Mouse (Mus musculus) megakaryocyte-erythroid progenitor cell, adult 5-6 weeks (primary cell): Measurements from ENCODE around the gene Shpk. TPM values are rescaled to one million over a fixed set of nuclear protein-coding genes. Genes with fewer than 3 reads are reported as not detected.

Source experiments
- ATAC-seq: replicated peaks from 2 replicates; pipeline ENCODE4 v1.8.0; 2016; ENCODE audit warnings: mild to moderate bottlenecking, inconsistent platforms; ENCODE audit not compliant: severe bottlenecking, poor library complexity, low FRiP score, low TSS enrichment
- total RNA-seq, 2 experiments: library from RNA; stranded (forward) in 1 of 2; stranded (reverse) in 1 of 2; fragments of 200-1000, 215-1000 nt in 1 of 2; fragments of >200 nt in 1 of 2; fragmentation: Nextera tagmentation in 1 of 2; gene quantifications; 2 replicates each; pipeline ENCODE4 v1.2.3; 2014 to 2017

Shpk gene
- total RNA-seq (2014; fragmentation: Nextera tagmentation) (2.5 and 8.5 TPM in 2 replicates), total RNA-seq (2017) (0.80 and 3.3 TPM in 2 replicates)

DNA sequence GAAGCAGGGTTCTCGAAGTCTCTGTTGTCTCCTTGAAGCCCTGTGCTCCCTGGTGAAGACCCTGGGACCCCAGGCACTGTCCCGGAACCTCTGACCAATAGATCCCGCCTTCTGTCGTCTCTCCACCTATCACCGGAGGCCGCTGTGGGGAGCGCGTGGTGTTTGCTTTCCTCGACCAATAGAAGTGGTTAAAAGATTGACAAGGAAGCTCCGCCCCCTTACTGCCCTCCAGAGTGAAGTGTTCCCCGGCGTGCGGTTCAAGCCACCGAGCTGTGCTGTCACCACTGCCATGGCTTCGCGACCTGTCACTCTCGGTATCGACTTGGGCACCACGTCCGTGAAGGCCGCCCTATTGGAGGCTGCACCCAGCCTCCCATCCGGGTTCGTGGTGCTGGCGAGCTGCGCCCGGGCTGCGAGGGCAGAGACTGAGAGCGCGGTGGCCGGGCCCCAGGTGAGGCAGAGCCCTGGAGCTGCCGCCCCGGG is at the start of gene Shpk:
Gene Shpk, plus strand, starts transcription at position 231 of the 483 bp plus-strand sequence.
- peak; percentile 96 for ATAC-seq

DNA sequence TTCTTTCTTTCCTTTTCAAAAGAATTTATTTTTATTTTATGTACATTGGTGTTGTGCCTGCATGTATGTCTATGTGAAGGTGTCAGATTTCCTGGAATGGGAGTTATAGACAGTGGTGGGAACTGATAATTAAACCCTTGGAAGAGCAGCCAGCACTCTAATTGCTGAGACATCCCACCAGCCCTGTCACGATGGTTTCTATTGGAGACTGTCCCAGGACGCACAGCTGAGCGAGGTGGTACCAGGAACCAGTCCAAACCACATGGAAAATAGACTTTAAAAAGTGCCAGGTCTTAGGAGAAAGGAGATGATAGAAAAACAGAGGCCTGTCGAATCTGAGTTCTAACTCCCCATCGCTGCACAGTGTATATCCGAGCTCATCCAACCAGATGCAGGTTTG is 44.2 kb upstream of the Shpk start:
- ATAC-seq = no peak

DNA sequence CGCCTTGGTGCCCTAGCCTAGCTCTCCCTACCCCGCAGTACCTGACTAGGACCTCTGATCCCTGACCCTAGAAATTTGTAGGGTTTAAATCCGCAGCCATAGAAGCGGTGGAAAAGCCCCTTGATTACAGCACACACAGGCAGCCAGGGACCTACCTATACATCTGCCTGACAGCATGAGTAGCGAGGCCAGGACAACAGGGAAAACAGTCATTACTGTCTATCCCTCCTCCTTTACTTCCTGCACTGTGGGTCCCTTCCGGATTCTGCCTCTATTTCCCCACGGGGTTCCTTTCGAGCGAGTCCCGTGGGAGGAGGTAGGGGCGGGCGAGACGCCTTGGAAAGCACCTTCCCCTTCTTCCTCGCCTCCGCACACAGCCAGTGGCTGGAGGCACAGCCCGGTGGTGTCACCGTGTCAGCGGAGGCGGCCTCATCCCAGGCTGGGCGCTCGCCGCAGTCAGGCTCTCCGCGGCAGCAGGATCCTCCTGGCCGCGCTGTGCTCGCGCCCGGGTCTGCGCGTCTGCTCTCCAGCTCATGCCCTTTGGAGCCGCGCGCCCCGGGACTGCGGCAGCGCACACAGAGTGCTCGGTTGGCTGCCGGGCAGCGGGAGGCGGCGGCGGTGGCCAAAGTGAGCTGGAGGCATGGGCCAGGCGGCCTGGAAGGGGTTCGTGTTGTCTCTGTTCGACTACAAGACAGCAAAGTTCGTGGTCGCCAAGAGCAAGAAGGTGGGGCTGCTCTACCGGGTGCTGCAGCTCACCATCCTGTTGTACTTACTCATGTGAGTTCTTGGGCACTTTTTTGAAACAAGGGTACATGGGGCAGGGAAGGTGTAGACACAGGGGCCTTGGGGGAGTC is 39.1 kb upstream of the Shpk start, which contains the start of gene P2rx5:
Gene P2rx5, plus strand, starts transcription at position 465 of the 854 bp plus-strand sequence.
- peak; percentile 54; the same call in 1 of the 2 replicates for ATAC-seq

DNA sequence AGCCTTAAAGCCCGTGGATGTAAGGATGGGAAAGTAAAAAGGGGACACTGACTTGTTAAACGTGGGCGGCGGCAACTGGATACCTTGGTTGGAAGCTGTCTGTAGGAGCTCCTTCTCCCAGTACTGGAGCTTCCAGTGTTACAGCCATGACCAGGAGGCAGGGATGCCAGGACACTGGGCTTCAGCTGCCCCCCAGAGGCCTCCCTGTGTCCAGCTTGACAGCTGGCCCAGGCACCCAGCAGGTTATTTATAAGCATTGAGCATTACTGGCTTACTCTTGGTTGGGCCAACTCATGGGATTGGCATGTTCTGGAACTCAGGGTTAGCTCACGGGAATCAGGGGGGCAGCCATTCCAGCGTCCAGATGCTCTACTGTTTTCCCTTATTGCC is 38.5 kb upstream of the Shpk start:
- no peak for ATAC-seq

DNA sequence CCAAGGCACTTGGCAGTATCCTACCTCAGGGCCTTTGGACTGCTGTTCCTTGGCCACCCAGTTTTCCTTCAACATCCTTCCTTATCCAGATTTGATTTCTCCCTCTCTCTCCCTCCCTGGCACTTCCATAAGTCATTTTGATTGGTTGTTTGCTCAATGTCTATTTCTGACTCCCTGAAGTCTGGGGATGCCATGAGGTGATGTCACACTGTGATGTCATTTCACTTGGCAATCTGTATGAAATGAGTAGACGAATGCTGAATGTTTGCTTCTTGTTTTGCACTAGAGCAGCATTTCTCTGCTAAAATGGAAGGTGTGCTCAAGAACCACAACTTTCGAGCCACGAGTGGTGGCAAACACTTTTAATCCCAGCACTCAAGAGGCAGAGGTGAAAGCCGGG is 37.6 kb upstream of the Shpk start:
- no peak for ATAC-seq

DNA sequence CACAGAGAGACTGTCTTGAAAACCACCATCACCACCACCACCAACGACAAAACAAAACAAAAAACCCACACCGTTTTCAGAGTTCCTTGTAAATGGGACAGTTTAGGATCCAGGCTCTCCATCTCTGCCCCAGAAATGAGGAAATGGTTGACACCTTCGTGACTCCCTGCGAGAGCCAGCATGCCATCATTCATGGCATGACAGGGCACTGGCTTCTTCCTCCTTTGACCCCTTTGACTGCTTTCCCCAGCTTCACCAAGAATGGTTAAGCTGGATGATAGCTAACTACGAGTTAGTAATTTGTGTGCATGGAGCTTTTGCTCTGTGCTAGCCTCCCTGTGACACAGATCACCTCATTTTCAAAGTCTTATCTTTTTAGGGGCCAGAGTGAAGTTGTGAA is 37.0 kb upstream of the Shpk start:
- no peak for ATAC-seq

DNA sequence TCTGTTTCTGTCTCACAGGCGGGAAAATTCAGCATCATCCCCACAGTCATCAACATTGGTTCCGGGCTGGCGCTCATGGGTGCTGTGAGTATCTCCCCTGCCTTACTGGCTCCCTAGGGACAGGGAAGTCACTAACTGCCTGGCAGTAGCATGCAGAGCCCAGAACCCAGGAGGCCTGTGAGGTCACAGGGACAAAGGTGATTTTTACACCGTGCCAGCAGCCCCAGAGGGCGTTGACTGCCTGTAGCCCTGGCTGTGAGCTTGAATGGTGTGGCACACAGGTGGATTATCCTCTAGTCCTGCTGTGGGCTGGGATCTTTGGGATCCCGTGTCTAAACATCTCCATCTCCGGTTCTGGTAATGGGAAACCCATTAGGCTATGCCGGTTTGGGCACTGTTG is 31.2 kb upstream of the Shpk start:
- no peak for ATAC-seq

DNA sequence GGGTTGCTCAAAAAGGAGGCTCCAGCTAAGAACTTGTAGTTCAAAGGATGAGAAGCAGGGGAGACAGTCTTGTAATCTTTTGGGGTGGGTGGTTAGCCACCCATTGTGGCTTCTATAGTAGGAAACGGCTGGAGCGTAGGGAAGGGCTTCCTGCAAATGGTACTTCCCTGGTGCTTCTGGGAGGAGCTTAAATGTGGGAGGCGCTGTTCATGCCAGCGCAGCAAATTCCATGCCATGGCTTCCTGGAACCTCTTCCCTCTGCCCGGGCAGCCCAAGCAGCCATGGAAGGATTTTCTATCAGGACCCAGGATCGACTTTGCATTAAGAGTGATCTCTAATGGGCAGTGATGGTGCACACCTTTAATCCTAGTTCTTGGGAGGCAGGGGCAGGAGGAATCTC is 30.7 kb upstream of the Shpk start:
- ATAC-seq = no peak

DNA sequence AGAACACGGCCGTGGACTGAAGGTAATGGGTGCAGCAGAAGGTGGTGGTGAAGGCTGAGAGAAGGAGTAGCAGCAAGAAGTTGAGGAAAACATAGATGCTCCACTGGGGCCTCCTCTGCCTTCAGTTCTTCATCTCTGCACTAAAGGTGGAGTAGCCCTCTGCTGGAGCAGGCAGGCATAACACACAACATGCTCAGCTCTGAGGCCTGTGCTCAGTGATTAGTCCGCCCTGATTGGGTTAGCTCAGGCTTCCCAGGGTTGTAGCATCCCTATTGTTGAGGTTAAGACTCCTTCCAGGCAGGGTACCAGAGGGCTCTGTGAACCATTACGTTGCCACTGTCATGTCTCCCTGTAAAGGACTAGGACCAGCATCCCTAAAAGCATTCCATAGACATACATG is 30.0 kb upstream of the Shpk start:
- ATAC-seq = peak; percentile 82

DNA sequence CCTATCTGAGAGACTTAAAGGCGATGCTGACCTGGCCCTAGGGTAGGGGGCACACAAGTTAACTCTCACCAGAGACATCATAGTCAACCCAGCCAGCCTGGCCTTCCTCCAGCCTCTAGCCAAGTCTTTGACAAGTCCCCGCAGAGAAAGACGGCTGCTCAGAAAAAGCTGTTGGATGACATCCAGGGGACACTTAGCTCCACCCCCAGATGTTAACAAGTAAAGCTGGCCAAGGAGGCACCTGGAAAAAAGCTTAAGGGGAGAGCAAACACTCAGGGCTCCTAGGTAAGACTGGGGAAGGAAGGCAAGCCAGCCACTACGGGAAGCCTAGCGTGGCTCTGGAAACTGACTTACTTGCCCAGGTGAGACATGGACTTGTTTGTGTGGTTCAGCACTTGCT is 27.1 kb upstream of the Shpk start:
- ATAC-seq = no peak

DNA sequence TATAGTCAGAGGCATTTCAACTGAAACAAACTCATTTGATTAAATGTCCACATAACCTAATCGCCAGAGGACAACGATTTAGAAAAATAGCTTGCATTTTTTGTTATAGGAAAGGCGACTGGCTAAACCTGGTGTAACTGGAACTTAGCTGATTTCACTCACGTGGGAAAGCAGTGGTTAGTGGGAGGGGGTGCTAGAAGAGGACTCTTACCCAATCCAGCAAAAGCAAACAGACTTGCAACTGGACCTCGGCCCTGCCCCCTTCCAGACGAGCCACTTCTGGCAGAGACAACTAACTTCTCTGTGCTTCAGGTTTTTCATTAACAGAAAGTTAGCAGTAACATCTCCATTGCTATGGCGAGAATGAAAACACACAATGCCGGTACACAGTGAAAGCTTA is 23.6 kb upstream of the Shpk start:
- no peak for ATAC-seq

DNA sequence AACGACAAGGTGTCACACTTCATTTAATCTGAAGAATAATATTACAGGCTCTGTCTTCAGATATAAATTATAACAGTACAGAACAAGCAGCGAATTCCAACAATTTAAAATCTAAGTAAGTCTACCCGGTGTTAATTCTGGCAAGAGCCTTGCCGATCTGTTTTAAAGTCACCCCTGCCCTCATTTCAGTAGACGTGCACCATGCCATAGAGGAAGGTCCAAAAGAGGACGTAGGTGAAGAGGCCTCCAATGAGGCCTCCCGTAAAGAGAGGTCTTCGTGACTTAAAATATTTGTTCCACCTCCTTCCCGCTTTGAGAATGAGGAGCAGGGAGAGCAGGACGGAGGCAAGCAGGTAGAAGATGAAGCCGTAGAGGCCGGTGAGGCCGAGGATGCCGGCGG is 23.1 kb upstream of the Shpk start:
- ATAC-seq = no peak

DNA sequence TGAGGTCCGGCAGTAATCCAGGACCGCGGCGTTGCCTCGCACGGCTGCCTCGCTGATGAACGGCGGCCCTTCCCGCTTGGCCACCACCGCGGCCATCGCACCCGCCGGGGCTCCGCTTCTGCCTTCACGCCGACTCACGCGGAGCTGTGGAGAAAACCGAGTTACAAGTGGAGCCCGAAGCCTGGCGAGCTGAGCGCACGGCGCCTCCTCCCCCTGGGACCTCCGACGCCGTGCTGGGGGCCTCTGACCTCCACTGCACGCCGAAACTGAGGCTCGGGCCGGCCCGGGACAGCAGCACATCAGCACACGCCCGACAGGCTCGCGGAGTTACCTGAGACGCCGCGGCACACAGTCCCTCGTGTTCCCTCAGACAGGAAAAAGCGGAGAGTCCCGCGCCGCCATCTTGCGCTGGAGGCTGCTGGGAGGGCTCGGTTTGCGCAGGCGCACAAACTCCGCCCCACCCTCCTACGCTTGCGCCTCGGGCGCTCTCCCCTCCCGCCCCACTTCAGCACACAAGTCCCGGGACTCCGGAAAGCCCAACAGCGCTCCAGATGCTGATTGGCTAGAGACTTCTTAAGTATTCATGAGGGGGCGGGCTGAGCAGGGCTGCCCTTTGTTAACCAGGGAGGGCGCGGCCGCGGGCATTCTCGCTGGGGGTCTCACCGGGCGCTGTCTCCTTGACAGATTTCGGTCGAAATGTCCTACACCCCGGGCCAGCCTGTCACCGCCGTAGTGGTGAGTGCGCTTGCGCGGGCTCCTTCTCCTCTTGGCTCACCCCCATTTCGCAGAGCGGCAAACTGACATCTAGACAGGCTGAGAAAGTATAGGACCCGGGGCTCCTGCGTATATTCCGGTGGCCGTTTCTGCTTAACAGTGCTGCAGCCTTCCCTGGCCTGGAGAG is 22.4 kb upstream of the Shpk start, which contains the start of the genes Emc6 and Tax1bp3:
Gene Emc6, minus strand, starts transcription at position 430 of the 901 bp plus-strand sequence.
Gene Tax1bp3, plus strand, starts transcription at position 476 of the 901 bp plus-strand sequence.
- peak; percentile 97 for ATAC-seq

DNA sequence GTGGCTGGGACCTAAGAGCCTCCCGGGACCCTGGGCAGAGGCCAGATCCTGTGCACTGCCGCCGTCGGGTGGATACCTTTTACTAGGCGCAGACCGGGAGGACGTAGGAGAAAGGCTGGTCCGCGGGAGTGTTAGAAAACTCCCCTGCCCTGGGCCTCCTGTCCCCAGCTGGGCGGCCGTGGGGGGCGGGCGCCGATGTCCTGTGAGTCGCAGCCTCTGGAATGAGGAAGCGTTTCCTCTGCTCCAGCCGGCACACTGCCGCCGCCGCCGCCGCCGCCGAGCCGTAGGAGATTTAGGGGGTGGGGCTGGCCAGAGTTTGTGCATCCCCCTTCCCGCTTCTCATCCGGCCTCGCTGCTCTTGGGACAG is 21.8 kb upstream of the Shpk start:
- peak; percentile 29 for ATAC-seq

DNA sequence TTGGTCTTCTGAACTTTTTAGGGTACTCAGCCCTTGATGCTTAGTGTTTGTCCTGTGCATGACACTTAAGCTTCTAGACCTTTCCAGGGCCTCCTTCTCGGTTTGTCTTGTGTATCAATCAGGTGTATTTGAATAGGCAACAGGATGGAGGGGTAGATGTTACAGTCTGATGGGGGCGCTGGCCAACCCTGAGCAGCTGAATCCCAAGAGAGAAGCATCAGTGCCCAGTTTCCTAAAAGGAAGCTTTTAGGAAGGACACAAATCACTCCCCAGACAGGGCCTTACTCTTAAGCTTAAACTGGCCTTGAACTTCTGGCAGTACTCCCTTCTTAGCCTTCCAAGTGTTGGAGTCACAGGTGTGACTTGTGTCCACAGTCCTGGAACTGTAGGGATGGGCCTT is 21.4 kb upstream of the Shpk start:
- ATAC-seq = no peak

DNA sequence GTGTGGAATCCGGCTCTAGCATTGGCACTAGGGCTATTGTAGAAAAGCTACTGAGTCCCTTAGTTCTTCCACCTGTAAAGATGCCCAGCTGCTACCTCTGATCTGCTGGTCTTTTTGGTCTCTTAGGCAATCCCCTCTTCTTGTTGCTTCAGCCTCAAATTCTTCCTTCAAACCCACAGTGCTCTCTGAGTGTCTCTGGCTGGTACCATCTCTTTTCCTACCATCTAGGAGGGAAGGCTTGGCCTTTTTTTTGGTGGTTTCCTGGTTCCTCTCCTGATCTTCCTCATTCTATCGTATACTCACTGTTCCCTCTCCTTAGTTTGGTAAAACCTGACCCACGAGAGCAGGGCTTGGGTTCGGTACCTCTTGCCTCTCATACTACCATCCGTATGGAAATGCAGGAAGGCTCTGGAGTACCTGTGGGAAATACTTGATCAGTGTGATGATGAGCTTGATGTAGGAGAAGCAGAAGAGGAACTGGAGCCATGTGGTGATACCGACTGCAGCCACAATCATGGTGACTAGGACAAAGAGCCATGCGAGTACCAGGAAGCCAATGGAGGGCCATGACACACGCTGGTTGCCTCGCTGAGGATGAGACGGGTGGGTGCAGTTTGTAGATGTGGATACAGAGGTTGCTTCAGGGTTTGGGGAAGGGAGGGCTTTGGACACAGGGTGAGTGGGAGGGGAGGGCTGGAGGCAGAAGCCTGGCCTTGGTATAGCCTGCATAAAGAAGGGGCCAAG is 13.2 kb upstream of the Shpk start:
- no peak for ATAC-seq

DNA sequence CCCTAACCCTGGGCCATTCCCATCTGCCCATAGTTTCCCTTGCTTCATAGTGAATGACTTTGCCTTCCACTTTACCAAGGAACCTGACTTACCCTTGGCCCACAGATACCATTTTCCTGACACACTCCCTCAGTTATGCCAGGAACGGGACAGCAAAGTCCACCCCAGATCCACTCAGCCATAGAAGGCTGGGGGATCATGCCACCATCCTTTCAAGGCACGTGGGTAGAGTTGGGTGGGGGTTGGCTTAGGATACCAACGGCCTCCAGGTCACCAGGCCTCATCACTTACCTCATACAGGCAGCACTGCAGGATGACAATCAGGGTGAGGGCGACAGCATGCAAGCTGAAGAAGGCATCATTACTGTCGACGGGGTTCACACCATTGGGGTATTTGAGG is 12.0 kb upstream of the Shpk start:
- no peak for ATAC-seq

DNA sequence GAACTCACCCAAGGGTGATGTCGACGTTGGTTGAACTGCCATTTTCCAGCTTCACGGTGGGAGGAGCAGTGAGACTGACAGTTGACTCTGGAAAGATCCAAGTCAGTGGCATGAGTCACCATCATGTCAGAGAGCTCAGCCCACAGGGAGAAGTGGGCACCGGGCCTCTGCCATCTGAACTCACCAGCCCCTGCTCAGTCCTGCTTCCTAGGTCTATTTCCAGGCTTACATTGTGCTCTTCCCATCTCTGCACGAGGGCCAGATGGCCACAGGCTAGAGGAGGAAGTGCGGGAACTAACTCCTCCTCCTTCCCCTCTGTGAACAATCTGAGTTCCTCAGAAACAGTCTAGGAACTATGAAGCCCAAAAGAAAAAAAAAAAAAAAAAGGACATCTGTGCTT is 6.2 kb upstream of the Shpk start:
- ATAC-seq = no peak

DNA sequence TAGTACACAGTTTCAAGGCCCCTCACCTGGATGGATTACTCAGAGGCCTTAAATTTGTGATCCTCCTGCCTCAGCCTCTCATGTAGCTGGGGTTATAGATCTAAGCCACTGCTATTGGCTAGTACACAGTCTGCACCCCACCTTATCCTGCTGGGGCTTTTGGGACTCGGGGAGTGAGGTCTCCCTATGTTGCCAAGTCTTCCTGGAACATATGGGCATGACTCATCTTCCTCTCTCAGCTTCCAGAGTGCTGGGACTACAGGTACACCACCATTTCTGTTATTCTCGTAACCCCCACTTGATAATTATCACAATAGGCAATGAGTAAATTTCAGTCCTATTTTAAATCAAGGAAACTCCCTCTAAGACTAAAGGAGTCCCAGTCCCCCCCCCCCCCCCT is 4.8 kb upstream of the Shpk start:
- ATAC-seq = no peak
